Mouse (Mus musculus) hindbrain, embryonic 11.5 days (tissue): ENCODE measurements around the gene Mei1. TPM values are rescaled to one million over a fixed set of nuclear protein-coding genes. Genes with fewer than 3 reads are reported as not detected.

Experiments
- ATAC-seq: fragments of 200-750 bp; cut with Nextera tagmentation; 2 replicates; pipeline ENCODE4 v1.8.0; 2017; ENCODE audit warnings: mild to moderate bottlenecking, moderate TSS enrichment, moderate library complexity; ENCODE audit not compliant: low FRiP score
- DNase-seq: peaks from one replicate; pipeline ENCODE4 v3.0.0-alpha.2; 2015; ENCODE audit warnings: low spot score
- H3K27ac ChIP-seq: fragments of 300-500 bp; sonication (generic); 2 replicates; pipeline ENCODE4 v1.5.1; 2014; ENCODE audit warnings: mild to moderate bottlenecking, low read depth, low read length
- H3K27me3 ChIP-seq: fragments of 300-500 bp; sonication (generic); 2 replicates; pipeline ENCODE4 v1.6.1; 2014; ENCODE audit warnings: mild to moderate bottlenecking, low read length, moderate library complexity, mixed read lengths; ENCODE audit not compliant: control insufficient read depth, insufficient read depth
- H3K36me3 ChIP-seq: fragments of 300-500 bp; sonication (generic); 2 replicates; pipeline ENCODE4 v1.6.1; 2014; ENCODE audit warnings: mild to moderate bottlenecking, low read length, moderate library complexity, mixed read lengths; ENCODE audit not compliant: control insufficient read depth, insufficient read depth
- H3K4me1 ChIP-seq: fragments of 300-500 bp; sonication (generic); replicated peaks from 2 replicates; pipeline ENCODE4 v1.6.1; 2014; ENCODE audit warnings: low read length, mixed read lengths; ENCODE audit not compliant: control insufficient read depth, insufficient read depth
- H3K4me2 ChIP-seq: fragments of 300-500 bp; sonication (generic); replicated peaks from 2 replicates; pipeline ENCODE4 v1.6.1; 2014; ENCODE audit warnings: mild to moderate bottlenecking, low read depth, low read length
- H3K4me3 ChIP-seq: fragments of 300-500 bp; sonication (generic); 2 replicates; pipeline ENCODE4 v1.5.1; 2014; ENCODE audit warnings: low read depth, low read length
- H3K9ac ChIP-seq: fragments of 300-500 bp; sonication (generic); 2 replicates; pipeline ENCODE4 v1.6.1; 2014; ENCODE audit warnings: low read depth, low read length
- H3K9me3 ChIP-seq: fragments of 300-500 bp; sonication (generic); 2 replicates; pipeline ENCODE4 v1.6.1; 2016; ENCODE audit warnings: low read length; ENCODE audit not compliant: control insufficient read depth
- WGBS: fragments of 180-500 bp; shearing (Covaris S2); extraction: QIAGEN DNeasy Blood & Tissue Kit; methylation state at CpG from one replicate; pipeline ENCODE4 v1.1.7; 2014; 5-methylcytosine and 5-hydroxymethylcytosine counted together
- polyA plus RNA-seq: library from polyadenylated mRNA; unstranded; fragments of >200 nt; fragmentation: Nextera tagmentation; extraction: Ambion mirVana; gene quantifications from 2 replicates; pipeline ENCODE4 v1.2.1, GENCODE M21; 2014

Mei1 gene
- polyA plus RNA-seq, 1 experiment from 2014 or later, result not detected

DNA sequence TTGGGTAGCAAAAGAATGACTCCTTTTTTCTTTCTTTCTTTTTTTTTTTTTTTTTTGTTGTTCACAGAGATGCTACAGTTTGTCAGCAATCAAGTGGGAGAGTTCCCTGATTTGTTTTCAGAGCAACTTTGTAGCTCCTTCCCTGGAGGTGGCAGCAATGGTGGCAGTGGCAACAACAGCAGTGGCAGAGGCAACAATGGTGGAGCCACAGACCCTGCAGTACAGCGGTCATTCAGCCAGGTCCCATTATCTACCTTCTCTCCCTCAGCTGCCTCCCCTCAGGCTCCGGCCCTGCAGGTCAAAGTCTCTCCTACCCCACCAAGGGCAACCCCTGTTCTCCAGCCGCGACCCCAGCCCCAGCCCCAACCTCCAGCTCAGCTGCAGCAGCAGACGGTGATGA is 99.9 kb downstream of the Mei1 start:
- Histone ChIP-seq H3K27ac (no peak overlapping the region), H3K9me3 (no peaks in the 10 kb centered on the region), H3K36me3 (peaks cover 18% of the 10 kb centered on the region), H3K27me3 (no peaks in the 10 kb centered on the region), H3K9ac (no peak overlapping the region), H3K4me1 (no peaks in the 10 kb centered on the region), H3K4me2 (no peak overlapping the region), H3K4me3 (no peak overlapping the region)
- ATAC-seq (no peak), DNase-seq (no peak)
- WGBS, result 86% methylated on average over 5 of the region's 5 CpGs

DNA sequence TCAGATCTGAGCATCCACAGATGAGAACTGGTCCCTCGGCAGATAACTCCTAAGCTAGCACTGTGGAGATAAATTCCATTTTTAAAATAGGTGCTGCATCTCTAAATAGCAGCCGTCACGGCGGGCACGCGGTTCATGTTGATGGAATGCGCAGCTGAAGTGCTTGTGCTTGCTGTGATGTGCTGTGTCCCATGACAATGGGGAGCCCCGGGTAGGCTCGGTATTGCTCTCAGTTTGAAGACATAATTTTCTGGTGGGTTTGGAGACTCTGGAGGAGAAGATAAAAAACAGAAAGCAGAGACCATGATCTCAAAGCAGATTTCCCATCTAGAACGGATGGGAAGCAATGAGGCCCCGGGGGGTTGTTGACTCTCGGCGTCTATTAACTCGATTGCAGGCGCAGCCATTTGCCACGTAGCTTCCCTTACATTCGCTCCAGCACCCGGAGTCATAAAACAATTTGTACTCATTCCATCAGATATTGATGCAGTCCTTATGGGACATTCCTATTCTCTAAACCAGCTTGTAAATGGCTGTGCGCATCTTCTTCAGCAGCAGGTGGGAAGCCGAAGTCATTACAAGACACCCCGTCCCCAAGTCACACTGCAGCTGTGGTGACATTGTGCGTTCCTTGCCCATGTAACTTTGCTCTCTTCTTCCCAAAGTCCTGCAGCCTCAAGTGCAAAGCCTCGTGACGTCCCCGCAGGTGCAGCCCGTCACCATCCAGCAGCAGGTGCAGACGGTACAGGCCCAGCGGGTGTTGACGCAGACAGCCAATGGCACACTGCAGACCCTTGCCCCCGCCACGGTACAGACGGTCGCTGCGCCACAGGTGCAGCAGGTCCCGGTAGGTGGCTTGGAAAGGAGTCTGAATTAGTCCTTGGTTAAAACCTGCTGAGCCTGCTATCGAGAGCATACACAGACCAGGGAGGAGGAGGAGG is 100.9 kb downstream of the Mei1 start:
- WGBS, result 88% methylated on average over 36 of the region's 36 CpGs
- no peaks in the 10 kb centered on the region for H3K9me3 ChIP-seq
- no peak overlapping the region for H3K9ac ChIP-seq
- H3K27me3 ChIP-seq, result no peaks in the 10 kb centered on the region
- no peak overlapping the region for H3K4me3 ChIP-seq
- no peak for DNase-seq
- H3K36me3 ChIP-seq, result peaks cover 23% of the 10 kb centered on the region
- no peak overlapping the region for H3K4me2 ChIP-seq
- no peak for ATAC-seq
- no peak overlapping the region for H3K27ac ChIP-seq
- no peaks in the 10 kb centered on the region for H3K4me1 ChIP-seq

DNA sequence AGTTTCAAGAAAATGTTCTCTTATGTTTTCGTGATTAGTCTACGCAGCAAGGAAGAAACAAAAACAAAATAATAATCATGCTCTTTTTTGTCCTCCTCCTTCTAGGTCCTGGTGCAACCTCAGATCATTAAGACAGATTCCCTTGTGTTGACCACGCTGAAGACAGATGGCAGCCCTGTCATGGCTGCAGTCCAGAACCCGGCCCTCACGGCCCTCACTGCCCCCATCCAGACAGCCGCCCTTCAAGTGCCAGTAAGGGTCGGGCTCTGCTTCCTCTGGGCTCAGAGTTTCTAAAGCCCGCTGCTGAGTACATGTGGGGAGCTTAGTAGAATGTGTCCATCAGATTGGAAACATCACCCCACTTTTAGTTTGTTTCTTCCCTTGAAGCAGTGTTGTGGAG is 102.9 kb downstream of the Mei1 start:
- Histone ChIP-seq H3K36me3 (peaks cover 32% of the 10 kb centered on the region), H3K4me2 (no peak overlapping the region), H3K27ac (no peak overlapping the region), H3K27me3 (no peaks in the 10 kb centered on the region), H3K9me3 (no peaks in the 10 kb centered on the region), H3K9ac (no peak overlapping the region), H3K4me1 (no peaks in the 10 kb centered on the region), H3K4me3 (no peak overlapping the region)
- DNase-seq (no peak), ATAC-seq (no peak)
- 92% methylated on average over 8 of the region's 8 CpGs for WGBS

DNA sequence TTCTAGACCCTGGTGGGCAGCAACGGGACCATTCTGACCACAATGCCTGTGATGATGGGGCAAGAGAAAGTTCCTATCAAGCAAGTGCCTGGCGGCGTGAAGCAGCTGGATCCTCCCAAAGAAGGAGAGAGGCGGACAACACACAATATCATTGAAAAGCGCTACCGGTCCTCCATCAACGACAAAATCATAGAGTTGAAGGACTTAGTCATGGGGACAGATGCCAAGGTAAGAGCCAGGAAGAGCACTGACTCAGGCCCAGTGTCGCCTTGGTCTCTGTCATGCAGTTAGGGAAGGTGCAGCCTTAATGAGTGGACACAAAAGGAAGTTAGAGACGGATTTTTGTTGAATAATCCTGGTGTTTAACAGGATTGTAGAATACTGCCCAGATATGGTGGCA is 105.3 kb downstream of the Mei1 start:
- 97% methylated on average over 9 of the region's 9 CpGs for WGBS
- no peak for DNase-seq
- Histone ChIP-seq H3K9me3 (no peaks in the 10 kb centered on the region), H3K4me3 (no peak overlapping the region), H3K4me2 (no peak overlapping the region), H3K27ac (no peak overlapping the region), H3K36me3 (peaks cover 50% of the 10 kb centered on the region), H3K9ac (no peak overlapping the region), H3K4me1 (no peaks in the 10 kb centered on the region), H3K27me3 (no peaks in the 10 kb centered on the region)
- ATAC-seq, result no peak

Other genes starting within 250 kb of the Mei1 start
- gene Tob2, start 211.2 kb upstream of the Mei1 start, polyA plus RNA-seq, result 10.5 and 12.5 TPM in 2 replicates
- 184 and 186 TPM in 2 replicates for gene Phf5a, start 198.1 kb upstream of the Mei1 start, polyA plus RNA-seq
- 155 and 169 TPM in 2 replicates for gene Aco2, start 197.7 kb upstream of the Mei1 start, polyA plus RNA-seq
- gene Polr3h, start 143.8 kb upstream of the Mei1 start, polyA plus RNA-seq, result 66.2 and 67.1 TPM in 2 replicates
- 25.2 and 25.7 TPM in 2 replicates for gene Csdc2, start 133.2 kb upstream of the Mei1 start, polyA plus RNA-seq
- 31.1 and 33.7 TPM in 2 replicates for gene Pmm1, start 109.1 kb upstream of the Mei1 start, polyA plus RNA-seq
- not detected in 2 replicates for gene 1700029P11Rik, start 89.5 kb upstream of the Mei1 start, polyA plus RNA-seq
- gene Xrcc6, start 82.2 kb upstream of the Mei1 start, polyA plus RNA-seq, result 62.4 and 66.6 TPM in 2 replicates
- 32.6 and 35.6 TPM in 2 replicates for gene Desi1, start 36.1 kb upstream of the Mei1 start, polyA plus RNA-seq
- gene Snu13, start 22.4 kb upstream of the Mei1 start, polyA plus RNA-seq, result 262 and 282 TPM in 2 replicates
- gene 4930407I10Rik, start 10.8 kb upstream of the Mei1 start, polyA plus RNA-seq, result 0.08 TPM in 1 of 2 replicates, not detected in the other
- gene Ccdc134, start 57.9 kb downstream of the Mei1 start, polyA plus RNA-seq, result 17.0 and 17.2 TPM in 2 replicates
- 143 and 144 TPM in 2 replicates for gene Srebf2, start 77.2 kb downstream of the Mei1 start, polyA plus RNA-seq
- gene Shisa8, start 142.8 kb downstream of the Mei1 start, polyA plus RNA-seq, result 1.0 and 1.9 TPM in 2 replicates
- gene Tnfrsf13c, start 154.4 kb downstream of the Mei1 start, polyA plus RNA-seq, result 0.35 and 0.62 TPM in 2 replicates
- 76.2 and 78.1 TPM in 2 replicates for gene Cenpm, start 174.8 kb downstream of the Mei1 start, polyA plus RNA-seq
- gene 1500009C09Rik, start 182.4 kb downstream of the Mei1 start, polyA plus RNA-seq, result 0.86 and 1.6 TPM in 2 replicates
- gene Sept3, start 204.9 kb downstream of the Mei1 start, polyA plus RNA-seq, result 146 and 150 TPM in 2 replicates
- gene Wbp2nl, start 229.0 kb downstream of the Mei1 start, polyA plus RNA-seq, result 0.12 TPM in 1 of 2 replicates, not detected in the other